Mouse (Mus musculus) E14TG2a.4 (cell line): Measurements from ENCODE around the gene Usp35.

Experiments used
- H3K27me3 ChIP-seq: 2 replicates; pipeline ENCODE4 v1.6.1; 2014; ENCODE audit warnings: low read length, control low read depth; ENCODE audit not compliant: insufficient read depth
- H3K36me3 ChIP-seq: 2 replicates; pipeline ENCODE4 v1.6.1; 2014; ENCODE audit warnings: low read length, control low read depth; ENCODE audit not compliant: insufficient read depth
- H3K4me1 ChIP-seq: replicated peaks from 2 replicates; pipeline ENCODE4 v1.6.1; 2014; ENCODE audit warnings: low read depth, low read length, control low read depth
- H3K4me3 ChIP-seq: replicated peaks from 2 replicates; pipeline ENCODE4 v1.5.1; 2014; ENCODE audit warnings: mild to moderate bottlenecking, low read length
- H3K9me3 ChIP-seq: 2 replicates; pipeline ENCODE4 v1.6.1; 2014; ENCODE audit warnings: low read length, control low read depth
- CTCF ChIP-seq: conservative IDR thresholded peaks from 2 replicates; pipeline ENCODE4 v1.5.1; 2014; ENCODE audit warnings: low read length
- NANOG ChIP-seq: IDR thresholded peaks from 2 replicates; pipeline ENCODE4 v1.6.1; 2014; ENCODE audit warnings: borderline replicate concordance, low read length, mixed read lengths
- POU5F1 ChIP-seq: IDR thresholded peaks from 2 replicates; pipeline ENCODE4 v1.6.1; 2014; ENCODE audit warnings: low read length, borderline replicate concordance

Gene Usp35

GRCm38 (mm10) chr7:97331726-97332666 is at the start of gene Usp35, which contains the start of gene Kctd21:
Gene Usp35, minus strand, starts transcription at chr7:97332020.
Gene Kctd21, plus strand, starts transcription at chr7:97332327.
- 0 out of 2 replicates have a peak, but pooled peaks cover 3% of the 10 kb centered on the region for H3K36me3 ChIP-seq
- no peak for TF ChIP-seq POU5F1
- no peak for TF ChIP-seq NANOG
- no peak for TF ChIP-seq CTCF
- H3K27me3 ChIP-seq, result peaks cover 15% of the 10 kb centered on the region
- no peaks in the 10 kb centered on the region for H3K9me3 ChIP-seq
- peak within 1 kb of the TSS; percentile 90 for H3K4me3 ChIP-seq
- H3K4me1 ChIP-seq, result peaks cover 59% of the 10 kb centered on the region

- TF ChIP-seq POU5F1 (no peak), CTCF (no peak), NANOG (no peak)
- Histone ChIP-seq H3K4me1 (peaks cover 9% of the 10 kb centered on the region), H3K4me3 (no peak overlapping the region), H3K36me3 (peaks cover 63% of the 10 kb centered on the region), H3K9me3 (no peaks in the 10 kb centered on the region), H3K27me3 (no peaks in the 10 kb centered on the region)
These were observed 48.8 kb upstream of the Usp35 start for GRCm38 (mm10) chr7:97380500-97381123.

GRCm38 (mm10) chr7:97379304-97379703 is 47.5 kb upstream of the Usp35 start:
- Histone ChIP-seq H3K9me3 (no peaks in the 10 kb centered on the region), H3K36me3 (peaks cover 58% of the 10 kb centered on the region), H3K4me3 (no peak overlapping the region), H3K4me1 (peaks cover 10% of the 10 kb centered on the region), H3K27me3 (no peaks in the 10 kb centered on the region)
- TF ChIP-seq POU5F1 (no peak), NANOG (no peak), CTCF (no peak)

- Histone ChIP-seq H3K9me3 (no peaks in the 10 kb centered on the region), H3K27me3 (no peaks in the 10 kb centered on the region), H3K36me3 (peaks cover 34% of the 10 kb centered on the region), H3K4me1 (peaks cover 15% of the 10 kb centered on the region), H3K4me3 (no peak overlapping the region)
- TF ChIP-seq CTCF (no peak), NANOG (no peak), POU5F1 (no peak)
These were observed 44.1 kb upstream of the Usp35 start for GRCm38 (mm10) chr7:97375906-97376305.

GRCm38 (mm10) chr7:97375101-97375500 is 43.3 kb upstream of the Usp35 start:
- H3K9me3 ChIP-seq, result no peaks in the 10 kb centered on the region
- H3K4me1 ChIP-seq, result peaks cover 17% of the 10 kb centered on the region
- no peaks in the 10 kb centered on the region for H3K27me3 ChIP-seq
- TF ChIP-seq POU5F1 (no peak), NANOG (no peak), CTCF (no peak)
- H3K36me3 ChIP-seq, result peaks cover 34% of the 10 kb centered on the region
- H3K4me3 ChIP-seq, result no peak overlapping the region

GRCm38 (mm10) chr7:97365887-97366286 is 34.1 kb upstream of the Usp35 start:
- Histone ChIP-seq H3K27me3 (peaks cover 15% of the 10 kb centered on the region), H3K9me3 (no peaks in the 10 kb centered on the region), H3K4me1 (peaks cover 15% of the 10 kb centered on the region), H3K36me3 (no peaks in the 10 kb centered on the region), H3K4me3 (no peak overlapping the region)
- no peak for TF ChIP-seq POU5F1
- TF ChIP-seq CTCF, result no peak
- TF ChIP-seq NANOG, result no peak

- peaks cover 29% of the 10 kb centered on the region for H3K27me3 ChIP-seq
- H3K4me3 ChIP-seq, result no peak overlapping the region
- peaks cover 7% of the 10 kb centered on the region; the same call in 1 of the 2 replicates for H3K4me1 ChIP-seq
- no peaks in the 10 kb centered on the region for H3K36me3 ChIP-seq
- no peaks in the 10 kb centered on the region for H3K9me3 ChIP-seq
- TF ChIP-seq CTCF (peak; percentile 92), NANOG (no peak), POU5F1 (no peak)
These were observed 29.6 kb upstream of the Usp35 start for GRCm38 (mm10) chr7:97361467-97361866.

GRCm38 (mm10) chr7:97360955-97361354 is 29.1 kb upstream of the Usp35 start:
- H3K4me1 ChIP-seq, result peaks cover 7% of the 10 kb centered on the region; the same call in 1 of the 2 replicates
- TF ChIP-seq NANOG (no peak), POU5F1 (no peak), CTCF (no peak)
- H3K4me3 ChIP-seq, result no peak overlapping the region
- peaks cover 33% of the 10 kb centered on the region for H3K27me3 ChIP-seq
- H3K9me3 ChIP-seq, result no peaks in the 10 kb centered on the region
- H3K36me3 ChIP-seq, result no peaks in the 10 kb centered on the region
